Mouse (Mus musculus) lung, postnatal 14 days (tissue): ENCODE results near the gene 4930524J08Rik.

Experiments
- DNase-seq: peaks from one replicate; pipeline ENCODE4 v3.0.0; 2021

The 4930524J08Rik gene

DNA sequence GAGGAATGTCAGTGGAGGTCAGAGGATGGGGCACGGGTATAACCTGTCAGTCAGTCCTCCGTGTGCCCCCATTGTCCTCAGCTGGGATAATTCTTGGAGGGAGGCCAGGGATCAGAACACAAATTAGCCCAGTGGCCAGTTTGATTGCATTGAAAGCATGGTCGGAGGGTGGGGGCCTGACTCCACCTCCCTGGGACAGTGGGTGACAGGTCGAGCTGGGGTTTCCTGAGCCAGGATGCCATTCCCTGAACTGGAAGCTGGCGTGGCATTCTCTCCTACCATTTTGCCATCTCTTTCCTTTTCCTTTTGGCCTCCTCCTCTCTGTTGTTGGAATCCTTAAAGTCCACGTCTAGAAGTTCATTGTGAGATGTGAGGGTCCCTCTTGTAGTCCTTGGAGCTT, 27.0 kb downstream of the 4930524J08Rik start:
- DNase-seq = no peak

DNA sequence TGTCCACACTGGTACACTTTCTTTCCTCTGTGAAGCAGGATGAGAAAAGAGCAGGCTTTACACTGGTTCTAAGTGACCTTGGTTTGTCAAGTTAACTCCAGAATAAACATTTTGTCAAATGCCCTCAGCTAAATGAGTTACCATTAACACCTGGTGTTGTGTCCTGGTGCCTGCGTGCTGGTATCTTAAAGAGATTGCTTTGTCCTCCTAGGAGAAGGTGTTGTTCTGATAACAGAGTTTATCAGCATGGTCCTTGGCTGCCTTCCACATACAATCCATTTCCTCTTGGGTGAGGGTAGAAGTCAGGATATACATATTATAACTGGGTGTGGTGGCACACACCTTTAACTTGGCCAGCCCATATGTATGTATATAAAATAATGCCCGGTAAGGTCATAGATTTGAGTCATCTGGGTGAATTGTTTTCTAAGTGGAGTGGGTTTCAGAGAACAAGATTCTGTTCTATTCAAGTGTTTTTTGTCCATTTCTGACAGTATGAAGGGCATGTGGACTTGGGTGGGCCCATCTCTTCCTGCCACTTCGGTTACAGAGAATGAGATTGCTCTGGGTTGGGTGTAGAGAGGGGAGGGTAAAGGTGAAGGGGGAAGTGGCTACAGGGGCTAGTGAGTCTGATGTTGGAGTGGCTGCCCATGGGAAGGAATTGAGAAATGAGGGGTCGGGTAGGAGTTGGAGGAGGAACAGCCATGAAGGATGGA, 27.6 kb downstream of the 4930524J08Rik start:
- DNase-seq = no peak

DNA sequence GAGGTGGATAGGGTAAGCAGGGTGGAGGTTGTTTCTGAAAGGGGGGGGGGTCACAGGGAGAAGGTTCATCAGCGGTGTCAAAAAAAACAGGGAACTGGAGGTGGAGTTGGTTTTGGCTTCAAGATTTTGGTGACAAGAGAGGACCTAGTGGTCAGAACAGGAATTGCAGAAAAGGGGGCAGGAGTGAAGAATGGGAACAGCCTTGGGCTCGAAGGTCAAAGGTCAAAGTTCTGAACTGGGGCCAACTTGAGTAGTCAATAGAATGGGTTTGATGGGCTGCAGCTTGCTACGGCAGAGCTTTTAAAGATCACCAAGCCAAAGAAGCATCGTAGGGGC, 28.1 kb downstream of the 4930524J08Rik start:
- DNase-seq = no peak

DNA sequence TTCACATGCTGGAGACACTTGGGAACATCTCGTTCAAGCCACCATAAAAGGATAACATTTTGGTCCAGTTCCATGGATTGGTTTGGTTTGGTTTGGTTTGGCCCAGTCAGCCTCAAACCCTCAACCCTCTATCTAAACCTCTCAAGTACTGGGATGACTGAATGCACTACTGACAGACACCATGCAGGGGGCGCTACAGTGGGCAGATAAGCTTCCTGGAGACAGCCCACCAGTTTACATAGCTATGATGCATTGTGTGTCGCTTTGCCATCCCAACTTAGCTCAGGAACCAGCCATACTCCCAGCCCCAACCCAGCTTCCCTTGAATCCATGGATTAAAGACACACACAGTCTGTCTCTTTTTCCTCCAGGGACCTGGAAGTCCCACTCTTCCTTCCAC, 29.6 kb downstream of the 4930524J08Rik start:
- no peak for DNase-seq

DNA sequence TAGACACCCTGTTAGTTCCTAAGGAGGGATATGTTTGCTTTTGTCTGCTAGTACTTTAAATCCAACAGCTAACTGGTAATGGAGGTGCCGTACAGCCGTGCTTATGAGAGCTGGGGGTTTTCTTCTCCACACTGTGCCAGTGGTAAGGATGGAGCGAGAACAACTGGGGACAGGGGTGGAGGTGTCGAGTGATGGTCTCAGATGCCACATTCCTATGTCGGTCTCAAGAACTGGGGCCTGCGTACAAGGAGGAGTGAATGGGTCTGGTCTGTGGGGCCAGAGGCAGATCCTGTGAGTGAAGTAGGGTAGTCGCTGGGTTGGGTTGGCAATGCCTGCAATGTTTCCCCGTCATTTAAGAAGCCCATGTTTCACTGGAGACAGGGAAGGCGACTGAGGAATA, 33.7 kb downstream of the 4930524J08Rik start:
- DNase-seq = no peak

DNA sequence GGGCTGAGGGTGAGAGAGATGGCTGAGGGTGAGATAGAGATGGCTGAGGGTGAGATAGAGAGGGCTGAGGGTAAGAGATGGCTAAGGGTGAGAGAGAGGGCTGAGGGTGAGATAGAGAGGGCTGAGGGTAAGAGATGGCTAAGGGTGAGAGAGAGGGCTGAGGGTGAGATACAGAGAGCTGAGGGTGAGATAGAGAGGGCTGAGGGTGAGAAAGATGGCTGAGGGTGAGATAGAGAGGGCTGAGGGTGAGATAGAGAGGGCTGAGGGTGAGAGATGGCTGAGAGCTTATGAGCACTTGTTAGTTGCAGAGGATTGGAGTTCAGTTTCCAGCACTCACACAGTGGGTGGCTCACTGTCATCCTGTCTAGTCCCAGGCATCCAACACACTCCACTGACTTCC, 41.2 kb downstream of the 4930524J08Rik start:
- DNase-seq = no peak

DNA sequence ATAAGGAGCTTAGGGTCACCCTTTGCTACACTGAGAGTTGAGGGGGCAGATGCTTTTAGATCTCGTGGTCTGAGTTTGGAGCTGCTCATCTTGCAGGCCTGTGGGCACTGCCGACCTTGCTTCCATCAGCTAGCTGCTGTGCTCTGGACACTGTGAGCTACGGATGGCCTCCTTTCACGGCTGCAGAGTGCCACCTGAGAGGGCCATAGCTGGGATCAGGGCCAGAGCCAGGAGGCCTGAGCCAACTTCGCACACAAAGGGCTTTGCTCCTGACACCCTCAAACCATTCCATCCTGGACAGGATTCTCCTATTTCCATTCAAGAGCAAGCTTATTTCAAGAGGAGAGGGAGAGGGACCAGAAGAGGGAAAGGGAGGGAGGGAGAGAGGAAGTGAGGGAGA, 45.5 kb downstream of the 4930524J08Rik start:
- DNase-seq = no peak

DNA sequence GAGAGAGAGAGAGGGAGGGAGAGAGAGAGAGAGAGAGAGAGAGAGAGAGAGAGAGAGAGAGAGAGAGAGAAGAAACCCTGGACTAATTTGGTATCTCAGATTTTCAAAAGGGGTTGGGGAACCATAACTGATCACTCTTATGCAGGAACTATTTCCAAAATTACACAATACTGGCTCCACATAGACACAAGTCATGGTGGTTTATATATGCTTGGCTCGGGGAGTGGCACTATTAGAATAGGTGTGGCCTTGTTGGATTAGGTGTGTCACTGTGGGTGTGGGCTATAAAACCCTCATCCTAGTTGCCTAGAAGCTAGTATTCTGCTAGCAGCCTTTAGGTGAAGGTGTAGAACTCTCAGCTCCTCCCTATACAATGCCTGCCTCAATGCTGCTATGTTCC, 46.0 kb downstream of the 4930524J08Rik start:
- DNase-seq = no peak
